Mouse (Mus musculus): ENCODE data around the gene Rps15.
A peak's percentile ranks its signal among the peaks of the same experiment; 100 is the strongest.

The Rps15 gene

GRCm38 (mm10) chr10:80315315-80315714, 23.1 kb downstream of the Rps15 start:
- DNase-seq (ENCODE audit: low spot score), result no peak

GRCm38 (mm10) chr10:80316359-80316781, 24.1 kb downstream of the Rps15 start:
- no peak for DNase-seq (ENCODE audit: low spot score)

GRCm38 (mm10) chr10:80317011-80317410, 24.8 kb downstream of the Rps15 start:
- no peak for DNase-seq (ENCODE audit: low spot score)

GRCm38 (mm10) chr10:80320340-80320760, 28.1 kb downstream of the Rps15 start, which contains the start of gene 2310011J03Rik:
2310011J03Rik (minus strand) TSS chr10:80320537.
- peak; percentile 90 for DNase-seq (ENCODE audit: low spot score)

- DNase-seq (ENCODE audit: low spot score), result no peak
These were observed 28.9 kb downstream of the Rps15 start for GRCm38 (mm10) chr10:80321014-80321669.

GRCm38 (mm10) chr10:80321670-80322581, 29.7 kb downstream of the Rps15 start:
- DNase-seq (ENCODE audit: low spot score), result no peak

GRCm38 (mm10) chr10:80322811-80323211, 30.6 kb downstream of the Rps15 start:
- no peak for DNase-seq (ENCODE audit: low spot score)

- DNase-seq (ENCODE audit: low spot score), result peak; percentile 74
These were observed 31.2 kb downstream of the Rps15 start for GRCm38 (mm10) chr10:80323261-80324119.

GRCm38 (mm10) chr10:80324120-80325037, 32.1 kb downstream of the Rps15 start:
- DNase-seq (ENCODE audit: low spot score), result no peak

GRCm38 (mm10) chr10:80325045-80325444, 32.8 kb downstream of the Rps15 start:
- no peak for DNase-seq (ENCODE audit: low spot score)

- DNase-seq (ENCODE audit: low spot score), result peak; percentile 97
These were observed 37.2 kb downstream of the Rps15 start, which contains the start of the genes Pcsk4 and Reep6 for GRCm38 (mm10) chr10:80329273-80330081. Pcsk4 (minus strand) TSS chr10:80329498. Reep6 (plus strand) TSS chr10:80329953.

- no peak for DNase-seq (ENCODE audit: low spot score)
These were observed 37.8 kb downstream of the Rps15 start for GRCm38 (mm10) chr10:80330084-80330483.

GRCm38 (mm10) chr10:80330888-80331287, 38.6 kb downstream of the Rps15 start:
- DNase-seq (ENCODE audit: low spot score), result no peak

- peak; percentile 87 for DNase-seq (ENCODE audit: low spot score)
These were observed 39.6 kb downstream of the Rps15 start for GRCm38 (mm10) chr10:80331636-80332524.

GRCm38 (mm10) chr10:80332525-80332989, 40.3 kb downstream of the Rps15 start:
- DNase-seq (ENCODE audit: low spot score), result no peak

GRCm38 (mm10) chr10:80336263-80336662, 44.0 kb downstream of the Rps15 start:
- no peak for DNase-seq (ENCODE audit: low spot score)

- DNase-seq (ENCODE audit: low spot score), result peak; percentile 92
These were observed 47.9 kb downstream of the Rps15 start for GRCm38 (mm10) chr10:80339941-80340750.

- DNase-seq (ENCODE audit: low spot score), result no peak
These were observed 48.8 kb downstream of the Rps15 start for GRCm38 (mm10) chr10:80341026-80341425.
